Mouse (Mus musculus) olfactory bulb, adult 2 months (tissue): ENCODE data around the gene Bpi.

ENCODE experiments used
- CTCF ChIP-seq: fragments of 200-500 bp; IDR thresholded peaks from 2 replicates; pipeline ENCODE4 v1.5.1; 2012; ENCODE audit warnings: low read depth, mild to moderate bottlenecking, low read length, moderate library complexity; ENCODE audit not compliant: insufficient read depth
- POLR2A ChIP-seq: fragments of 200-500 bp; IDR thresholded peaks from 2 replicates; pipeline ENCODE4 v1.6.1; 2012; ENCODE audit warnings: mild to moderate bottlenecking, low read depth, low read length, moderate library complexity; ENCODE audit not compliant: insufficient read depth

GRCm38 (mm10) chr2:158211764-158212471 lies 46.0 kb upstream of the Bpi start:
- no peak for TF ChIP-seq CTCF
- TF ChIP-seq POLR2A: no peak
